Mouse (Mus musculus) lung, adult 2 months (tissue): ENCODE results near the gene Ptpa. TPM values are rescaled to one million over a fixed set of nuclear protein-coding genes. Genes with fewer than 3 reads are reported as not detected.

Source experiments
- DNase-seq: peaks from one replicate; pipeline ENCODE4 v3.0.0; 2022
- H3K4me1 ChIP-seq: fragments of 200-500 bp; 2 replicates; pipeline ENCODE4 v1.6.1; 2011; ENCODE audit warnings: low read length; ENCODE audit not compliant: control insufficient read depth, insufficient read depth
- H3K4me3 ChIP-seq: fragments of 200-500 bp; replicated peaks from 2 replicates; pipeline ENCODE3; 2011; ENCODE audit warnings: low read depth, mild to moderate bottlenecking, control low read depth, low read length; ENCODE audit errors: extremely low read depth
- CTCF ChIP-seq: fragments of 200-500 bp; IDR thresholded peaks from 2 replicates; pipeline ENCODE4 v1.5.1; 2011; ENCODE audit warnings: mild to moderate bottlenecking, low read length, control low read depth; ENCODE audit not compliant: insufficient read depth
- POLR2A ChIP-seq: fragments of 200-500 bp; IDR thresholded peaks from 2 replicates; pipeline ENCODE4 v1.6.1; 2011; ENCODE audit warnings: low read depth, mild to moderate bottlenecking, control low read depth, low read length, borderline replicate concordance; ENCODE audit errors: extremely low read depth
- WGBS: fragments of 180-500 bp; shearing (Covaris S2); methylation state at CpG from one replicate; pipeline ENCODE4 v1.1.7; 2018; 5-methylcytosine and 5-hydroxymethylcytosine counted together
- polyA plus RNA-seq: library from polyadenylated mRNA; depleted of rRNA; stranded (reverse); fragments of >200 nt; gene quantifications from 2 replicates; pipeline ENCODE4 v1.2.3, GENCODE M21; 2012

Ptpa gene
- polyA plus RNA-seq, 1 experiment: 136 TPM

GRCm38 (mm10) chr2:30399191-30400171 lies 16.4 kb upstream of the Ptpa start:
- TF ChIP-seq POLR2A (no peak), CTCF (no peak)
- 58% methylated on average over 20 of the region's 20 CpGs for WGBS
- no peak overlapping the region for H3K4me3 ChIP-seq

GRCm38 (mm10) chr2:30401581-30401980 lies 14.3 kb upstream of the Ptpa start:
- H3K4me1 ChIP-seq: no peaks in the 10 kb centered on the region; the same call in 1 of the 2 replicates
- no peak for DNase-seq
- TF ChIP-seq CTCF (no peak), POLR2A (no peak)
- WGBS: 53% methylated on average over 1 of the region's 1 CpGs
- no peak overlapping the region for H3K4me3 ChIP-seq

More at GRCm38 (mm10) chr2:30399191-30400171, 16.4 kb upstream of the Ptpa start:
- peak; percentile 59 for DNase-seq
- no peaks in the 10 kb centered on the region; the same call in 1 of the 2 replicates for H3K4me1 ChIP-seq

GRCm38 (mm10) chr2:30402351-30402826 lies 13.4 kb upstream of the Ptpa start:
- Histone ChIP-seq H3K4me1 (no peaks in the 10 kb centered on the region; the same call in 1 of the 2 replicates), H3K4me3 (no peak overlapping the region)
- no peak for TF ChIP-seq CTCF
- no peak for TF ChIP-seq POLR2A
- 85% methylated on average over 9 of the region's 9 CpGs for WGBS
- no peak for DNase-seq

- Histone ChIP-seq H3K4me1 (no peaks in the 10 kb centered on the region; the same call in 1 of the 2 replicates), H3K4me3 (no peak overlapping the region)
- TF ChIP-seq POLR2A: no peak
- no peak for TF ChIP-seq CTCF
- WGBS: 72% methylated on average over 2 of the region's 2 CpGs
- DNase-seq: no peak
These were observed 13.0 kb upstream of the Ptpa start for GRCm38 (mm10) chr2:30402843-30403242.

GRCm38 (mm10) chr2:30403870-30404269 lies 12.0 kb upstream of the Ptpa start:
- 77% methylated on average over 1 of the region's 1 CpGs for WGBS
- no peak for DNase-seq
- Histone ChIP-seq H3K4me3 (no peak overlapping the region), H3K4me1 (no peaks in the 10 kb centered on the region; the same call in 1 of the 2 replicates)
- no peak for TF ChIP-seq POLR2A
- TF ChIP-seq CTCF: no peak

- no peak for TF ChIP-seq POLR2A
- no peak for TF ChIP-seq CTCF
- Histone ChIP-seq H3K4me3 (no peak overlapping the region), H3K4me1 (no peaks in the 10 kb centered on the region)
- no peak for DNase-seq
- 85% methylated on average over 2 of the region's 2 CpGs for WGBS
These were observed 8.6 kb upstream of the Ptpa start for GRCm38 (mm10) chr2:30407221-30407620.

GRCm38 (mm10) chr2:30407778-30408177 lies 8.1 kb upstream of the Ptpa start:
- no peak for DNase-seq
- Histone ChIP-seq H3K4me1 (no peaks in the 10 kb centered on the region), H3K4me3 (no peak overlapping the region)
- TF ChIP-seq POLR2A (no peak), CTCF (no peak)
- WGBS: 91% methylated on average over 10 of the region's 10 CpGs

GRCm38 (mm10) chr2:30408452-30409100 lies 7.3 kb upstream of the Ptpa start:
- Histone ChIP-seq H3K4me1 (peaks cover 1% of the 10 kb centered on the region; the same call in 1 of the 2 replicates), H3K4me3 (no peak overlapping the region)
- TF ChIP-seq POLR2A: no peak
- TF ChIP-seq CTCF: no peak
- no peak for DNase-seq
- WGBS: 74% methylated on average over 8 of the region's 8 CpGs

GRCm38 (mm10) chr2:30409454-30410176 lies 6.2 kb upstream of the Ptpa start:
- no peak for DNase-seq
- H3K4me3 ChIP-seq: no peak overlapping the region
- TF ChIP-seq CTCF: no peak
- TF ChIP-seq POLR2A: no peak
- whole genome bisulfite sequencing: 85% methylated on average over 5 of the region's 5 CpGs
- H3K4me1 ChIP-seq: peaks cover 5% of the 10 kb centered on the region
